Mouse (Mus musculus): Measurements from ENCODE around the gene Bmp10. TPM values are rescaled to one million over a fixed set of nuclear protein-coding genes. Genes with fewer than 3 reads are reported as not detected.
"Not testable (repeated sequence)": the region's sequence is repeated elsewhere in the genome, so short reads cannot be mapped to it uniquely, and the experiment has no call there.

Gene Bmp10
- total RNA-seq, 4 experiments from 2014 or later: 20.9 to 75.6 (median 50.9) TPM

DNA sequence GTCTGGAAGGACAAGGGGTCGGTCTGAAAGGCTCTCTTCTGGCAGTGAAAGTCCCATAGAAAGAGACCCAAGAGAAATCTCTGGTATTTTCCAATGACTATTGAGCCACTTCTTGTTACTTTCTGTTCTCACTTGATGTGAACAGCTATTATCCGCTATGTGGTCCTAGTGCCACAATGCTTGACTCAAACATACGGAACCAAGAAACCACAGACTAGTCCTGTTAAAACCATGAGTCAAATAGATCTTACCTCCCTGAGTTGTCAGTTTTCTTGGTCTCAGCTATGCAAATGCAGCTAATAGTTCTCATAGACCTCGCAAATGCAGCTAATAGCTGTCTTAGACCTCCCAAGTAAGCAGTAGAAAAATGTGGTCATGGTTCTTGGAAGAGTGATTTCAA, 18.4 kb downstream of the Bmp10 start:
- DNase-seq (ENCODE audit: low spot score): no peak

DNA sequence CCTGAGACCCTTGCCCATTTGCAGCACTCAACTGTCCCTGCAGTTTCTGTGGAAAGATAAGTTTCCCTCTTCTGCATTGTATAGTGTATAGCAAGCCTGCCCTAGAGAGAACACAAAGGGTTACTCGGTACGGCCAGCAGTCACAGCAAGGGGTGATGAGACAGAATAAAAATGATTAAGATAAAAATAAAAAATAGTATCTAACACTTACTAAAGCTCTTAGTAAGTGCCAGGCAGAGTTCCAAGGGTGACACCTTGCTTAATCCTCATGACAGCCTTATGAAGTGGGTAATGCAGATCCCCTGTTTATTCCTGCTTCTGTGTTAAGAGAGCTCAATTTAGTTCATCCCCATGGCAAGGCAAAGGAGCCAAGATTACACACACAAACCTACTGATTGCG, 20.7 kb downstream of the Bmp10 start:
- DNase-seq (ENCODE audit: low spot score): no peak

DNA sequence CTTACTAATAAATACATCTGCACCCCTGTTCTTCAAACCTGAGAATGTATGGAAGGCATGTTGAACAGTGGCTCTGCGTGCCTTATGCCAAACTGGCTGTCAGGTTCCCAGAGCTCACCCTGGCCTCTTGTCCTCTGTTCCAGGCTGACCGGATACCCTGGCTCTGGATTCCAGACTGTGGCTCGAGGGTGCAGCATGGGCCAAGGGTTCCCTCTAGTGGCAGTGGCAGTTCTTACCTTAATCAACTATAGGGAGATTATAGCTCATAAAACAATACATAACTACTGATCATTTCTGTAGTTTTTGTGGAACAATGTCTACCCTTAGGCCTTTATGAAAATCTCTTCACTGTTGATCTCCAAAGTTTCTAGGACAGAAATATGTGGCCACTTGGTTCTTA, 22.2 kb downstream of the Bmp10 start:
- DNase-seq (ENCODE audit: low spot score): peak; percentile 37

DNA sequence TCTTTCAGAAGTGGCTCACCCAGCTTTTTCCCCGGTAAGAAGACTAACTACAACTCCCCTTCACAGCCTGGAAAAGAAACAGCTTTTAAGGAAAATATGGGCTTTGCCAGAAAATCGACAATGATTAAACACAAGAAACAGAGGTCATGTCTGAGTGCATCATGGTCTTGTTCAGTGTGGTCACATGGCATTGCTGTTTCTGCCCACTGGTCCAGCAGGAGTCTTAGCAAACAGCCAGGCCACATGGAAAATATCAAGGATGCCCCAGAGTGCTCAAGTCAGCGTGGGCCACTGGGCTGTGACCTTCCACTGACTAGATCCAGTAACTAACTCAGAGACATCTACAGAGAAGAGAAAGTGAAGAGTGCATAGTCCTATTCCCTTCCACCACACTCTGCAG, 23.0 kb downstream of the Bmp10 start:
- DNase-seq (ENCODE audit: low spot score): no peak

DNA sequence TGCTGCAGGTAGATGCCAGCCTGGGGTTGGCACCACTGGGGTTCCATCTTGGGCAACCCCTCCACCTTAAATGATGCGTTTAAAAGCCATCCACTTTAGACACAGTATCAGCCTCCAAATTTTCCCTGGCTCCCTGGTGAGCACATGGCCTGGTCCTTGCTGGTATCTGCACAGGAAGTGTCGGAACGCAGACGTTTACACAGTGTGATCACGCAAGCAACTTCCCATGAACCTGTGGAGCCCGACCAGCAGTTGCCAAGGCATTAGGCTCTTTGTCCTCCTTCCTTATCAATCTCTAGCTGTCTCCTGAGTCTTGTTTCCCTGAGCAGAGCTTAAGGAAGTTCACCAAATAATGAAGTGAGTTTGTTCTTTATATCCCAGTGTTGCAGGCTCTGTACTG, 26.7 kb downstream of the Bmp10 start:
- DNase-seq (ENCODE audit: low spot score): no peak

DNA sequence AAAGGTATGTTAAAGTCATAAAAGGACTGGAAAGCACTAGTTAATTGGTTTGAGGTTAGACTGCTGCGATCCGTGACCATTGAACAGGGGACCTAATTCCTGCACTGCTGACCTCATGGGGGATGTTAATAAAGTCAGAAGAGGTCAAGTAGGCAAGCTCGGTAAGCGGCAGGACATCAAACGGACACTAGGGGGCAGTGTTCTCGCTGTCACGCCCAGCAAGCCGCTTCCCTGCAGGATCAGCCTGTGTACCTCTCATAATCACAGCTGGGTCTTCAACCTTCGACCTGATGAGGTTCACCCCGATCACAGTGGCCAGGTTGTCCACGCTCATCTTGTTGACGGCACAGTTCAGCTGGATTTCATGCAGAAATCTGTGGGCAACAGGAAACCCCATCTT, 37.4 kb downstream of the Bmp10 start:
- DNase-seq (ENCODE audit: low spot score): peak; percentile 61

DNA sequence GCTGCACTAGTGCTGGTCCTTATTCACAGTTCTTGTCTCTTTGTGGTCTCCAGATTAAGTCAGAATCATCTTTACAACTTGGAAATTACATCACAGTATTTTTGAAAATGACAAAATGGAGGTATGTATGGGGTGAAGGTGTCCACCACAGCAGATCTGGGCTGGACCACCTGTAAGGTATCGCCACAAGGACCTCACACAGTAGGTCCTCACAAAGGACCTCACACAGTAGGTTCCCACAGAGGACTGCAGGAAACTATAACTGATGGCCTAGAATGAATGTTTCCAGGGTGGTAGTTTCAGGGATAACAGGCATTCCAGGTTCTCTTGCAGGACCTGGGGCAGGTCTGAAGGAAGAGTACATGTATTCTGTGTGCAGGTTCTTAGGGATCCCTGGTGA, 38.6 kb downstream of the Bmp10 start:
- no peak for DNase-seq (ENCODE audit: low spot score)

DNA sequence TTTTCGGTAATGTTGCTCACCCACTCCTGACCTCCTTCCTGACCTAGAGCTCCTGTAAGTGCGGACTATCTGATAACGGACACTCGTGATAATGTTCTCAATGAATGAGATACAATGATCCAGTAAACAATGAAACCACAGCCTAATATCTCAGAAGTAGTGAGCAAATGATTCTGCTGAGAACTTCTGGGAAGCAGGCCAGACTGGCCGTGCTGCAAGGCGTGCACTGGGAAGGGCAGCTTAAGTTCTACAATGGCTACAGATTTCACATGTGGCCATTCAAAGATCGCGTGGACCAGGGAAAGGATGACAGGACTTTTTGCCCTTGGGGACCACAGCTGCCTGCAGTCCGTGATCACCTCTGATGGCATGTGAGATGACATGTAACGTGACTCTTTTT, 39.6 kb downstream of the Bmp10 start:
- no peak for DNase-seq (ENCODE audit: low spot score)

DNA sequence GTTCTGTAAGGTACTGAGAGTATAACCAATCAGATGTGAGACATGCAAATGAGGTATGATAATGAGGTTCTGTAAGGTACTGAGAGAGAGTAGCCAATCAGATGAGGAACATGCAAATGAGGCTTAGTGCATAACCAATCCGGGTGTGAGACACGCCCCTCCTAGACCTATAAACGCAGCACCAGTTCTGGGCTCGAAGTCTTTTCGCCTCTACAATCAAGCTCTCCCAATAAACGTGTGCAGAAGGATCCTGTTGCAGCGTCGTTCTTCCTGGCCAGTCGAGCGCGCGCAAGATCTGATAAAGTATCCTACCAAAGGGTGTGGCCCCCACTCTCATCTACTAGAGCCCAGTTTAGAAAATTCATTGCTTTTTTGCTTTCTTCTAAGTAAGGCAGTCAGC, 41.3 kb downstream of the Bmp10 start:
- not testable (repeated sequence) for DNase-seq (ENCODE audit: low spot score)

DNA sequence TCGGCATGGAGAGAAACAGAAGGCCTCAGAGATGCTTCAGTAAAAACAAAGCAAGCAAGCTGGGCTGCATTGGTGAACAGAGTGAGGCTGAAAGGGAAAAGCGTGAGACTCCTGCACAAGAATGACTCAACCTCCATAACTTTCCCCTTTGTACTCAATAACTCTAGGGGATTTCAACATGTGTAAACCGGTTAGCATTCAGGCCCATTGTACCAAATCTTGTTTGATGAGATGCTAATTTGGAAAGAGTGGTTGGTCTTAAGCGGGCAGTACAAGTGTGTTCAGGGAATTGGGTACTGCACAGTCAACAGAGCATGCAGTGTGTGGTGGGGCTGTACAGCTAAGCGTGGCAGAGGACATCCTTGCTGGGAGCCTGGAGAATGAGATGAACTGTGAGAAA, 46.4 kb downstream of the Bmp10 start:
- no peak for DNase-seq (ENCODE audit: low spot score)

DNA sequence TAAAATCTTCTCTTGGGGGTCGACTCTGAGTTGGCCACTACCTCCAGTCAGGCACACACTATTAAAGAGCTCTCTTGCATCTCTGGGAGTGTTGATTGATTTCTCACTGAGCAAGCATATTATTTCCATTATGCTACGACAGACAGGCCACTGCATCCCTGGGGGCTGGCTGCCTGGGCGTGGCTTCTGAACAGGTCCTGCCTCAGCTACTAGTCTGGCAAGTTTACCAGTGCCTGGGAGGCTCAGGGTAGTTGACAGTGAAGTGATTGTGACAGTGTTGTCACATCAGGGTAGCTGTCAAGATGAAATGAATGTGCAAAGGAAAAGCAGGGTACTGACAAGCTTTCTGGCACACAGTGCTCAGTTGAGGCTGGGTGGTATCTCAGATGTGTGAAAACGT, 50.1 kb downstream of the Bmp10 start:
- DNase-seq (ENCODE audit: low spot score): no peak

DNA sequence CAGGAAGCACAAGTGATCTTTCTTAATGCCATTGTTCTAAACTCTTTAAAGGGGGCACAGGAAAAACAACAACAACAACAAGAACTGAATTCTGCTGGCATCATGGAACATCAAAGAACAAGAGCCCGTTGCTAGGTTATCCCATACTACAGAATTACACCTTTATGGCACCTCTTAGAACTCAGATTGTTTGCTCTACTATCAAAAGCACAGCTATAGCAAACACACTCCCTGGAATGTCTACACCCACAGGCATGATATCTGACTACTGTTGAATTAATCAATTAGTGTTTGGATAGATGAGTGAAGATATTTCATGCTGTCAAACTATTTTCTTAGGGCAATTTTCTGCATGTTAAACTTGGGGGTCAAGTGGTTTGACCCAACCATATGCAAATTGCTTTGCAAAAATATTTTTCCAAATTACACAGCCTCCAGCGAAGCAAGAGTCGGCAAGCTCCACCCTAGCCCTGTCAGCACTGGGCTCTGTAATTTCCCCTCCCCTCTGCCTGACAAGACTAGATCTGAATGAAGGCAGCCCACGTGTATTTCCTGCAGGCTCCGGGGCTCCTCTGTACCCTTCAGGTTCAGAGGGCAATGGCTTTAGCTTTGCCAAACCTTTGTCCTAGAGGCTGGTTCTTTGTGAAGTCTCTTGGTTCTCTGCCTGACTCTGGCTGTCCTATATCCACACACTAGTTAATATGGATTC, 50.7 kb downstream of the Bmp10 start:
- DNase-seq (ENCODE audit: low spot score): no peak

DNA sequence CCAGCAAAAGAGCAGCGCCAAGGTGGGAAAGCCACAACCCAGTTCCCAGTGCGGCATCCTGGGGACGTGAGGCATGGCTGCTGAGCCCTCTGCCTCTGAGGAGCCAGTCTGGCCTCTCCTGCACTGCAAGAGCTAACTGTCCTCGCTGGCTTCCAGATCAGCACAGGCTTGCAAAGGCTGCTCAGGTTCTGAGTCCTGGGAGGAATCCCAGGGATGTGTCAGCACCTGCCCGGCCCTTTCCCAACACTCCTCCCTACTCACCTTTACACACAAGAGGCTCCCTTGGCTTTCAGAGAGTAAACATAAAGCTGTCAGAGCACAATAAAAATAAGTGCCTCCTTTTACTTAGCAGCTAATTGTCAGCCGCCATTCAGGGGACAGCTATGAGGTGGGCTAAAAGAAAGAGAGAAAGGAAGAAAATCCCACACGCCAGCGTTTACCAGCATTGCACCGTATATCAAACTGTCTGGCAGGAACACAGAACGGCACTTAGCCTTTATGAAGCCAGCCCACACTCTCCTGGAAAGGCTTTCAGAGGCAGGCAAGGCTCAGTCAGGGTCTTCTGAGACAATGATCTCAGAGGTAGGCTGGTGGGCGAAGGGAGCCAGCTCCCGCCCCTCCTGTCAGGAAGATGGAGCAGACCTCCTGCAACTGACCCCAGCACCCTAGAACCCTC, 54.6 kb downstream of the Bmp10 start:
- DNase-seq (ENCODE audit: low spot score): no peak

DNA sequence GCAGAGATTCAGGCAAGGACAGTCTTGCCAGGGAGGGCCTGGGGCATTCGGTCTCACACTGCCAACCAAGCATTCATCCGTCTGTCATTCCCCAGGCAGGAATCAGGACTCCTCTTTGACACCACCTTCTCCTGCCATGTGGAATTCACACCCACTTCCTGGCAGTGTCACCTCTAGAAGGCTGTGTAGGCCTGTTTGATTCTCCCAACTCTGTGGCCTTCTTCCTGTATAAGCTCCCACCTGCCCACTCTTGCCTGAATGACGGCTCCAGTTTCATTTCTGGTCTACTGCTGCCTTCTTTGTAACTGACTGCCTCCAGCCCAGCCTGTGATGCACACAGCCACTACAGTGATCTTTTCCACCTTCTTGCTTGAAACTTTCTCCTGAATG, 55.1 kb downstream of the Bmp10 start:
- DNase-seq (ENCODE audit: low spot score): no peak

DNA sequence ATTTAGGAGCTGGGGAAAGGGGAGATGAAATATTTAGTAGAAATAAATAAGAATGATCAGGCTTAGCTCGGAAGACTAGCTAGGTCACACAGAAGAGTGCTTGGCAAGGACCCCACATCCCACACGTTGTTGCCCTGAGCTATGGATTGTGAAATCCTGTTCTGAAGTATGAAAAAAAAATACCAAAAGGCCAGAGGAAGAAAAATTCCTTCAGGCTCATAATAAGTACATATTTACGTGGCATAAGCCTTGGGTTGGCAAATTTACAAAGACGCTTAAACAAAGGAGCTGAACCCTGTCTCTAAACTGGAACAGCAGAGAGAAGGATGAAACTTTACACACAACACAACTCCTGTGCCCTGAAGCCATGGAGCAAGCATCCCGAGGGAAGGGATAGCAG, 56.0 kb downstream of the Bmp10 start:
- no peak for DNase-seq (ENCODE audit: low spot score)

Other genes starting within 250 kb of the Bmp10 start
- gene Antxr1, start 93.2 kb upstream of the Bmp10 start, total RNA-seq (2022): 1 to 10 TPM; 5.6 to 6.6 (median 6.0) TPM
- gene Gkn1, start 78.1 kb upstream of the Bmp10 start, total RNA-seq (2022): not detected
- not detected for gene Gkn2, start 55.6 kb upstream of the Bmp10 start, total RNA-seq (2022)
- gene Gkn3, start 40.1 kb upstream of the Bmp10 start, total RNA-seq (2022): 1 to 10 TPM in 3 of 4 experiments, under 1 TPM in 1; 0.53 to 2.5 (median 1.5) TPM
- gene Arhgap25, start 104.3 kb downstream of the Bmp10 start, total RNA-seq (2022): 1 to 10 TPM; 2.4 to 3.6 (median 2.9) TPM
- under 1 TPM; 0.62 to 0.68 (median 0.66) TPM for gene Prokr1, start 161.7 kb downstream of the Bmp10 start, total RNA-seq (2022)
- gene Aplf, start 243.2 kb downstream of the Bmp10 start, total RNA-seq (2022): 1 to 10 TPM; 2.2 to 3.0 (median 2.7) TPM

Data from heart, adult 8-10 months (tissue).